Mouse (Mus musculus): Measurements from ENCODE around the gene Rita1. TPM values are rescaled to one million over a fixed set of nuclear protein-coding genes. Genes with fewer than 3 reads are reported as not detected.

Gene Rita1
- polyA plus RNA-seq, 2 experiments = 11.6 to 25.4 TPM

DNA sequence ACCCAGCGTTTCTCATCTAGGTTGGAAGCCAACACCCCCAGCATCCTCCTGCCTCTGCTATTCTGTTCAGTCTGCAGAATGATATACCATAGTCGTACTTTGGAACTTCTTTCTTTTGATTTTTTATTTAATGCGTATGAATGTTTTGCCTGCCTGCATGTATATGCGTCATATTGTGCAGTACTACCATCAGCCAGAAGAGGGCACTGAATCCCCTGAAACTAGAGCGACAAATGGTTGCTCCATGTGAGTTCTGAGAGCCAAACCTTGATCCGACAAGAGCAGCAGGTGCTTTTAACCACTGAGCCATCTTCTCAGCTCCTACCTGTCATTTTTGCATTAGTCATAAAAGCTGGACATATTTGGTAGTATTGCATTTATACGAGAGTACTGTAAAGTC, 20.2 kb downstream of the Rita1 start:
- DNase-seq (ENCODE audit: low spot score) (no peak), ATAC-seq (ENCODE audit: low FRiP score, low read depth) (no peak)
- no peaks in the 10 kb centered on the region for H3K9me3 ChIP-seq (ENCODE audit: control insufficient read depth, low read length)
- H3K27ac ChIP-seq (replicated peaks; ENCODE audit: low read depth, low read length) = no peak overlapping the region
- peaks cover 7% of the 10 kb centered on the region for H3K4me1 ChIP-seq (ENCODE audit: control insufficient read depth, insufficient read depth, low read length)
- H3K36me3 ChIP-seq (ENCODE audit: control insufficient read depth, insufficient read depth, low read length) = no peaks in the 10 kb centered on the region
- no peak overlapping the region for H3K4me3 ChIP-seq (replicated peaks; ENCODE audit: low read length)
- TF ChIP-seq POLR2A (IDR thresholded peaks at IDR 0.05; ENCODE audit: borderline replicate concordance, extremely low read depth, insufficient read depth, insufficient read length) = no peak
- 62% methylated on average over 7 of the region's 7 CpGs for WGBS
- H3K27me3 ChIP-seq (ENCODE audit: control insufficient read depth, insufficient read depth, low read length) = no peaks in the 10 kb centered on the region
- no peak overlapping the region for H3K4me2 ChIP-seq (replicated peaks; ENCODE audit: low read depth, low read length, severe bottlenecking)
- H3K9ac ChIP-seq (ENCODE audit: low read depth, low read length, severe bottlenecking) = no peak overlapping the region

GRCm38 (mm10) chr5:120590356-120591010, 21.9 kb downstream of the Rita1 start:
- no peaks in the 10 kb centered on the region for H3K27me3 ChIP-seq (ENCODE audit: control insufficient read depth, insufficient read depth, low read length)
- TF ChIP-seq POLR2A (IDR thresholded peaks at IDR 0.05; ENCODE audit: borderline replicate concordance, extremely low read depth, insufficient read depth, insufficient read length) = no peak
- no peak overlapping the region for H3K4me2 ChIP-seq (replicated peaks; ENCODE audit: low read depth, low read length, severe bottlenecking)
- H3K9ac ChIP-seq (ENCODE audit: low read depth, low read length, severe bottlenecking) = no peak overlapping the region
- no peak overlapping the region for H3K27ac ChIP-seq (replicated peaks; ENCODE audit: low read depth, low read length)
- no peak for DNase-seq (ENCODE audit: low spot score)
- ATAC-seq (ENCODE audit: low FRiP score, low read depth) = no peak
- no peak overlapping the region for H3K4me3 ChIP-seq (replicated peaks; ENCODE audit: low read length)
- 70% methylated on average over 16 of the region's 16 CpGs for WGBS
- H3K9me3 ChIP-seq (ENCODE audit: control insufficient read depth, low read length) = no peaks in the 10 kb centered on the region
- H3K36me3 ChIP-seq (ENCODE audit: control insufficient read depth, insufficient read depth, low read length) = no peaks in the 10 kb centered on the region
- H3K4me1 ChIP-seq (ENCODE audit: control insufficient read depth, insufficient read depth, low read length) = peaks cover 16% of the 10 kb centered on the region

GRCm38 (mm10) chr5:120588569-120589094, 23.8 kb downstream of the Rita1 start, which contains the start of the genes Tpcn1 and Iqcd:
Gene Tpcn1, minus strand, starts transcription at chr5:120588673.
Gene Iqcd, plus strand, starts transcription at chr5:120589016.
- Histone ChIP-seq H3K4me1 (ENCODE audit: control insufficient read depth, insufficient read depth, low read length) (peaks cover 16% of the 10 kb centered on the region), H3K9me3 (ENCODE audit: control insufficient read depth, low read length) (no peaks in the 10 kb centered on the region), H3K4me3 (replicated peaks; ENCODE audit: low read length) (peak within 1 kb of the TSS; percentile 87), H3K27ac (replicated peaks; ENCODE audit: low read depth, low read length) (0 out of 2 replicates have a peak within 1 kb of the TSS, but pooled peaks have one; percentile 33), H3K36me3 (ENCODE audit: control insufficient read depth, insufficient read depth, low read length) (peaks cover 15% of the 10 kb centered on the region), H3K4me2 (replicated peaks; ENCODE audit: low read depth, low read length, severe bottlenecking) (peak within 1 kb of the TSS; percentile 86), H3K27me3 (ENCODE audit: control insufficient read depth, insufficient read depth, low read length) (no peaks in the 10 kb centered on the region), H3K9ac (ENCODE audit: low read depth, low read length, severe bottlenecking) (peak within 1 kb of the TSS; percentile 80)
- ATAC-seq (ENCODE audit: low FRiP score, low read depth) = peak; percentile 99
- WGBS = 1% methylated on average over 25 of the region's 35 CpGs
- peak; percentile 100 for DNase-seq (ENCODE audit: low spot score)
- TF ChIP-seq POLR2A (IDR thresholded peaks at IDR 0.05; ENCODE audit: borderline replicate concordance, extremely low read depth, insufficient read depth, insufficient read length) = no peak; the same call in 1 of the 2 replicates

DNA sequence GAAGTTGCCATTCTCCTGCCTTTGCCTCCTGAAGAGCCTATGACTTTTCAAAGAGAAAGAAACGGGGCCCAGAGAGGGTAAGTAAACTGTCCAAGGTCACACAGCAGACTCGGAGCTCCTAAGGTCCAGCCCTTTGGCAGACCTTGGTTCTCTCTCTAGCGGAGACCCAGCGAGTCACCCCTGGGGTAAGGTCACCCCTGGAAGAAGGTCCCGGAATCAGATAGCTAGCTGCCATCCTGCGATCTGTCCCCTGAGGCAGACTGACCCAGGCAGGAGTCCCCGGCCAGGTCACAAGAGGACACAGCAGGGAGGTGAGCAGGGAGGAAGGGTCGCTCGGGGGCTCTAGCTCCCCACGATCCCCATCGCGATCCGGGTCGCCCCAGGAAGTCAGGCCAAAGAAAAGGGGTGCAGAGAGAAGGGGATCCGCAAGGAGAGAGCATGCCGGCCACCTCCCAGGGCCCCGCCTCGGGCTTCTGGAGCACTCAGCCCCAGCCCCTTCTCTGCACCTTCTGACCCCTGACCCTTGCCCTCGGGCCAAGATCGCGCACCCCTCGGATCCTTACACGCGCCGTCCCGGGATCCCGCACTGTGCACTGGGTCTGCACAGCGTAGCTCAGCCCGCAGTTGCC, 24.3 kb downstream of the Rita1 start:
- Histone ChIP-seq H3K4me3 (replicated peaks; ENCODE audit: low read length) (peak overlapping the region; percentile 87), H3K9me3 (ENCODE audit: control insufficient read depth, low read length) (no peaks in the 10 kb centered on the region), H3K4me1 (ENCODE audit: control insufficient read depth, insufficient read depth, low read length) (peaks cover 16% of the 10 kb centered on the region), H3K27me3 (ENCODE audit: control insufficient read depth, insufficient read depth, low read length) (no peaks in the 10 kb centered on the region), H3K9ac (ENCODE audit: low read depth, low read length, severe bottlenecking) (peak overlapping the region; percentile 80), H3K4me2 (replicated peaks; ENCODE audit: low read depth, low read length, severe bottlenecking) (peak overlapping the region; percentile 86), H3K36me3 (ENCODE audit: control insufficient read depth, insufficient read depth, low read length) (peaks cover 20% of the 10 kb centered on the region), H3K27ac (replicated peaks; ENCODE audit: low read depth, low read length) (0 out of 2 replicates have a peak overlapping the region, but pooled peaks have one; percentile 33)
- TF ChIP-seq POLR2A (IDR thresholded peaks at IDR 0.05; ENCODE audit: borderline replicate concordance, extremely low read depth, insufficient read depth, insufficient read length) = peak; percentile 95; the same call in 1 of the 2 replicates
- WGBS = 1% methylated on average over 28 of the region's 29 CpGs
- no peak for DNase-seq (ENCODE audit: low spot score)
- ATAC-seq (ENCODE audit: low FRiP score, low read depth) = no peak

- Histone ChIP-seq H3K27ac (replicated peaks; ENCODE audit: low read depth, low read length) (no peak overlapping the region), H3K36me3 (ENCODE audit: control insufficient read depth, insufficient read depth, low read length) (peaks cover 23% of the 10 kb centered on the region), H3K27me3 (ENCODE audit: control insufficient read depth, insufficient read depth, low read length) (no peaks in the 10 kb centered on the region), H3K9ac (ENCODE audit: low read depth, low read length, severe bottlenecking) (peak overlapping the region; percentile 80), H3K4me1 (ENCODE audit: control insufficient read depth, insufficient read depth, low read length) (peaks cover 16% of the 10 kb centered on the region), H3K9me3 (ENCODE audit: control insufficient read depth, low read length) (no peaks in the 10 kb centered on the region), H3K4me3 (replicated peaks; ENCODE audit: low read length) (peak overlapping the region; percentile 87), H3K4me2 (replicated peaks; ENCODE audit: low read depth, low read length, severe bottlenecking) (peak overlapping the region; percentile 86)
- no peak for TF ChIP-seq POLR2A (IDR thresholded peaks at IDR 0.05; ENCODE audit: borderline replicate concordance, extremely low read depth, insufficient read depth, insufficient read length)
- 25% methylated on average over 9 of the region's 9 CpGs for WGBS
- no peak for DNase-seq (ENCODE audit: low spot score)
- ATAC-seq (ENCODE audit: low FRiP score, low read depth) = no peak
Measured at GRCm38 (mm10) chr5:120587616-120587926, 24.8 kb downstream of the Rita1 start.

Data from limb, embryonic 14.5 days (tissue).